Mouse (Mus musculus): ENCODE measurements around the gene Lce1i.
"Not testable (repeated sequence)": the region's sequence is repeated elsewhere in the genome, so short reads cannot be mapped to it uniquely, and the experiment has no call there.

Gene Lce1i

GRCm38 (mm10) chr3:92778799-92779198 is at the start of gene Lce1i:
TSS of gene Lce1i (minus strand) at chr3:92778899.
- in situ Hi-C loops (cut with MseI, MboI), result no loop called here

DNA sequence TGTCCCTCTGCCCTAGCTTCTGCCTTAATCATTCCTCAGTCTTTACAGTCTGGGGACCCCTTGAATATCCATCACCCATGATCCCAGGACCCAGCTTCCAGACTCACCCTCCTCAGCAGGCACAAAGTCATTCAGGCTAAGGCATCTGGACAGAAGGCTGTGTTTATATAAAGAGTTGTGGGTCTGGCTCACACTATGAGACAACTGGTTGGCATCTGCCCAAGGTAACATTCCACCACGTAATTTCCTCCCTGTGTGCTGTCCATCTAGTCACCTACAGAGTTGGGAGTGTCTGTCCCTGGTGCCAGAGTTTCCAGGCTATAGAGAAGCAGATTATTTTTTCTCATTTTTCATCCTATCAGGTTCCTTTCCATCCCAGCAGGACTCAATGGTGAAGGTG is 48.4 kb upstream of the Lce1i start, which contains the start of gene Kprp:
Kprp (minus strand) TSS at position 140 of the 400 bp plus-strand sequence.
- in situ Hi-C loops (cut with MseI, MboI), result no loop called here

DNA sequence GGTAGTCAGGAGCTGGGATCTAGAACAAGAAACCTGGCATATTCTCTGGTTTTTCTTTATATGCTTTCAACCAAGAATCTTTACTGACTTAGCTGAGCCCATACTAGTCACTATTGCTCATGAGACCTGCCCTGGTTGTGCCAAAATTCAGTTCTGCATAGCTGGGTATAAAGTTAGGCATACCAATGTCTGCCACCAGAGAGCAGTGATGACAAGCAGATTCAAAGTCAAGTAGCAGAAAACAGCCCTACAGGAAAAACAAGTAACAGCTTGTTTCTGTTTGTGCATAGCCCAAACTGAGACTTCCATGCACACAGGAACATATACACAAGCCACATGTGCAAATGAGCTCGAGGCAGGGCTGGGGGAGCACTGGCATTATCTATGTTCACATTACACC is 47.1 kb upstream of the Lce1i start:
- in situ Hi-C loops (cut with MseI, MboI), result no loop called here

GRCm38 (mm10) chr3:92816036-92816435 is 37.3 kb upstream of the Lce1i start:
- in situ Hi-C loops (cut with MseI, MboI), result not testable (repeated sequence)

GRCm38 (mm10) chr3:92815581-92815980 is 36.9 kb upstream of the Lce1i start:
- in situ Hi-C loops (cut with MseI, MboI), result no loop called here

DNA sequence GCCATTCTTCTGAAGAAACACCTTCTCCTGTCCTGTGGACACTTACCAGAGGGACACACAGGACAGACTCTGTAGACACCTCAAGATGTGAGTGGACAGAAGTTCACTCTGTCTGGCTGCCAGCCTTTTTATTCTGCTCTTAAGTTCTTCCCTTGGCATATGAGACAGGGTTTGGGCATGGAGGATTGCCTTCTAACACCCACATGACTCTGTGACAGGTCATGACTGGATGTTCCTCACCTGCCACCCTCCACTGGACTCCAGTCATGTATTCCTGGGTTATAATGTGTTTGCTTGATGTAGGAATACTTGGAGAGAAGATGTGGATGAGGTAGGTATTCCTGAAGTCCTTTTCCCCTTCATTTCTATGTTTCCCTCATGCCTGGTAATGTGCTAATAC is 29.1 kb upstream of the Lce1i start, which contains the start of gene Lce1k:
Lce1k (minus strand) TSS at position 101 of the 400 bp plus-strand sequence.
- in situ Hi-C loops (cut with MseI, MboI), result no loop called here

GRCm38 (mm10) chr3:92790414-92790813 is 11.7 kb upstream of the Lce1i start, which contains the start of gene Lce1j:
TSS of gene Lce1j (minus strand) at chr3:92790514.
- in situ Hi-C loops (cut with MseI, MboI), result no loop called here

- in situ Hi-C loops (cut with MseI, MboI), result loop anchor here in 1 of 2 experiments (25.0 kb wide), 1 partner anchor 634 kb away; the partner anchor contains the start of gene Lelp1
These were observed 7.1 kb downstream of the Lce1i start for GRCm38 (mm10) chr3:92771573-92771972.

GRCm38 (mm10) chr3:92764965-92765364 is 13.7 kb downstream of the Lce1i start, which contains the start of gene Lce1h:
TSS of gene Lce1h (minus strand) at chr3:92765065.
- in situ Hi-C loops (cut with MseI, MboI), result loop anchor here in 1 of 2 experiments (25.0 kb wide), 1 partner anchor 628 kb away; the partner anchor contains the start of gene Lelp1

- in situ Hi-C loops (cut with MseI, MboI), result loop anchor here in 1 of 2 experiments (25.0 kb wide), 1 partner anchor 616 kb away; the partner anchor contains the start of gene Lelp1
These were observed 25.5 kb downstream of the Lce1i start for GRCm38 (mm10) chr3:92753197-92753596.

DNA sequence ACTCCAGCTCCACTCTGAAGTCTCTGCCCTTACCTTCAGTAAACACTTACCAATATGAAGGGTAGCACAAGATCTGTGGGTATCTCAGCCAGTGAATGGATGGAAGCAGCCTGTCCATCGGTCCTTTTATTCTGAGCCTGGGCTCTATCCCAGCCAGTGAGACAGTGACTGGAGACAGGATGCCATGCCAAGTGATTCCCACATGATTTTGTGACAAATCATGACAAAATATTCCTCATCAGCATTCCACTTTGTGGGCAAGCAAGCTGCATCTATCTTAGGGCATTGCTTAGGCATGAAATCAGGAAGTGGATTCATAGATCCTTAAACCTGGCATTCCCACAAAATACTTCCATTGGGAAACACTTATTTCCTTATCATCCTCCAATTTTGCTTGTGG is 26.5 kb downstream of the Lce1i start, which contains the start of gene Lce1g:
Lce1g (minus strand) TSS at position 101 of the 400 bp plus-strand sequence.
- in situ Hi-C loops (cut with MseI, MboI), result loop anchor here in 1 of 2 experiments (25.0 kb wide), 1 partner anchor 615 kb away; the partner anchor contains the start of gene Lelp1

- in situ Hi-C loops (cut with MseI, MboI), result no loop called here
These were observed 39.7 kb downstream of the Lce1i start, which contains the start of gene Gm38119 for GRCm38 (mm10) chr3:92738996-92739395. TSS of gene Gm38119 (minus strand) at chr3:92739096.
